Mouse (Mus musculus) kidney, adult 2 months (tissue): ENCODE results near the gene Tnnc1.

Experiments used
- CTCF ChIP-seq: fragments of 200-500 bp; conservative IDR thresholded peaks from 2 replicates; pipeline ENCODE4 v1.5.1; 2011; ENCODE audit warnings: low read depth, mild to moderate bottlenecking, control low read depth, low read length, moderate library complexity, mixed read lengths; ENCODE audit not compliant: insufficient read depth, insufficient read length
- POLR2A ChIP-seq: fragments of 200-500 bp; IDR thresholded peaks from one replicate; pipeline ENCODE4 v1.6.1; 2011; ENCODE audit warnings: low read depth, low read length, control low read depth

GRCm38 (mm10) chr14:31200038-31200437 lies 8.1 kb upstream of the Tnnc1 start:
- TF ChIP-seq POLR2A: no peak
- no peak for TF ChIP-seq CTCF
